Mouse (Mus musculus) kidney, postnatal 0 days (tissue): ENCODE data around the gene Mapk10. TPM values are rescaled to one million over a fixed set of nuclear protein-coding genes. Genes with fewer than 3 reads are reported as not detected.

ENCODE experiments used
- ATAC-seq: fragments of 200-750 bp; cut with Nextera tagmentation; replicated peaks from 2 replicates; pipeline ENCODE4 v1.8.0; 2017; ENCODE audit warnings: low read depth, moderate number of reproducible peaks, moderate TSS enrichment, moderate library complexity; ENCODE audit not compliant: low FRiP score
- DNase-seq: peaks from one replicate; pipeline ENCODE4 v3.0.0-alpha.2; 2016; ENCODE audit warnings: low spot score
- H3K27ac ChIP-seq: fragments of 300-500 bp; sonication (generic); 2 replicates; pipeline ENCODE4 v1.5.1; 2014; ENCODE audit warnings: mild to moderate bottlenecking
- H3K27me3 ChIP-seq: fragments of 300-500 bp; sonication (generic); 2 replicates; pipeline ENCODE4 v1.6.1; 2014; ENCODE audit warnings: low read length, mixed read lengths; ENCODE audit not compliant: insufficient read depth
- H3K36me3 ChIP-seq: fragments of 300-500 bp; sonication (generic); 2 replicates; pipeline ENCODE4 v1.6.1; 2014; ENCODE audit warnings: low read length, mixed read lengths; ENCODE audit not compliant: insufficient read depth
- H3K4me1 ChIP-seq: fragments of 300-500 bp; sonication (generic); replicated peaks from 2 replicates; pipeline ENCODE4 v1.6.1; 2014; ENCODE audit warnings: antibody characterized with exemption, low read length, mixed read lengths; ENCODE audit not compliant: insufficient read depth
- H3K4me2 ChIP-seq: fragments of 300-500 bp; sonication (generic); 2 replicates; pipeline ENCODE4 v1.6.1; 2014; ENCODE audit warnings: mild to moderate bottlenecking, low read length, moderate library complexity, mixed read lengths
- H3K4me3 ChIP-seq: fragments of 300-500 bp; sonication (generic); replicated peaks from 2 replicates; pipeline ENCODE4 v1.5.1; 2014; ENCODE audit warnings: low read depth, low read length
- H3K9ac ChIP-seq: fragments of 300-500 bp; sonication (generic); 2 replicates; pipeline ENCODE4 v1.6.1; 2014; ENCODE audit warnings: low read depth, low read length
- H3K9me3 ChIP-seq: fragments of 300-500 bp; sonication (generic); replicated peaks from 2 replicates; pipeline ENCODE4 v1.6.1; 2016; ENCODE audit warnings: low read length, inconsistent platforms, mixed read lengths
- CTCF ChIP-seq: IDR thresholded peaks from 2 replicates; pipeline ENCODE4 v1.5.1; 2016; ENCODE audit warnings: antibody characterized with exemption, low read depth, mild to moderate bottlenecking, moderate library complexity
- WGBS: fragments of 180-500 bp; shearing (Covaris S2); extraction: QIAGEN DNeasy Blood & Tissue Kit; methylation state at CpG from one replicate; pipeline ENCODE4 v1.1.7; 2014; 5-methylcytosine and 5-hydroxymethylcytosine counted together
- polyA plus RNA-seq: library from polyadenylated mRNA; unstranded; fragments of >200 nt; fragmentation: Nextera tagmentation; extraction: Ambion mirVana; gene quantifications from 2 replicates; pipeline ENCODE4 v1.2.1, GENCODE M21; 2015

Gene Mapk10
- polyA plus RNA-seq, 1 experiment from 2014 or later = 0.41 TPM

- no peak for TF ChIP-seq CTCF
- H3K27me3 ChIP-seq = no peaks in the 10 kb centered on the region
- H3K27ac ChIP-seq = no peak overlapping the region
- no peak overlapping the region for H3K4me3 ChIP-seq
- no peak overlapping the region for H3K9ac ChIP-seq
- 51% methylated on average over 3 of the region's 3 CpGs for WGBS
- H3K36me3 ChIP-seq = no peaks in the 10 kb centered on the region
- no peak for DNase-seq
- no peak for ATAC-seq
- H3K4me2 ChIP-seq = no peak overlapping the region
- no peaks in the 10 kb centered on the region for H3K4me1 ChIP-seq
- no peaks in the 10 kb centered on the region for H3K9me3 ChIP-seq
Measured at GRCm38 (mm10) chr5:103193700-103194099, 17.4 kb downstream of the Mapk10 start.

- ATAC-seq = no peak
- H3K4me3 ChIP-seq = no peak overlapping the region
- no peak for DNase-seq
- H3K36me3 ChIP-seq = no peaks in the 10 kb centered on the region
- TF ChIP-seq CTCF = no peak
- H3K27ac ChIP-seq = no peak overlapping the region
- no peaks in the 10 kb centered on the region for H3K4me1 ChIP-seq
- H3K27me3 ChIP-seq = no peaks in the 10 kb centered on the region
- 38% methylated on average over 4 of the region's 4 CpGs for WGBS
- H3K9me3 ChIP-seq = no peaks in the 10 kb centered on the region
- no peak overlapping the region for H3K4me2 ChIP-seq
- no peak overlapping the region for H3K9ac ChIP-seq
Measured at GRCm38 (mm10) chr5:103191577-103191976, 19.6 kb downstream of the Mapk10 start.

GRCm38 (mm10) chr5:103184256-103184655, 26.9 kb downstream of the Mapk10 start:
- no peaks in the 10 kb centered on the region for H3K36me3 ChIP-seq
- H3K27me3 ChIP-seq = no peaks in the 10 kb centered on the region
- H3K9ac ChIP-seq = no peak overlapping the region
- H3K4me2 ChIP-seq = no peak overlapping the region
- H3K4me1 ChIP-seq = no peaks in the 10 kb centered on the region
- TF ChIP-seq CTCF = no peak
- H3K27ac ChIP-seq = no peak overlapping the region
- DNase-seq (no peak), ATAC-seq (no peak)
- WGBS = 85% methylated on average over 1 of the region's 1 CpGs
- no peak overlapping the region for H3K4me3 ChIP-seq
- no peaks in the 10 kb centered on the region for H3K9me3 ChIP-seq

DNA sequence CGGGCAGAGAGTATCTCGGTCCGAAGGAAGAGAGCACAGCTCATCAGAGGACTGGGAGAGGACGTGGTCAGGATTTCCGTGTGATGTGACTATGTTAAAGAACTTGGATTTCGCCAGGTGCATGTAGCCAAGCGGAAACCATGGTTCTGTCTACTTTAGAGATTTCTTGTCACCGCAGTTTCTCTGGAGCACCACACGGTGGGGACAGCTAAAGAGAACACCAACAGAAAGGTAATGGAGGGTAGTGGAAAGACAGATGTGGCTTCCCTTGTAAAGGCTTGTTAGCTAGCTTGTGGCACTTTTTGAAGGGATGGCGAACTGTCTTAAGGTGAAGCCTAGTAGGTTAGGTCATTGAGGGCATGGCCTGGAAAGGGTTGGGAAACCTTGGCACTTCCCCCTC, 29.5 kb downstream of the Mapk10 start:
- Histone ChIP-seq H3K9ac (no peak overlapping the region), H3K4me1 (no peaks in the 10 kb centered on the region), H3K9me3 (no peaks in the 10 kb centered on the region), H3K36me3 (no peaks in the 10 kb centered on the region), H3K27ac (no peak overlapping the region), H3K4me2 (no peak overlapping the region), H3K4me3 (no peak overlapping the region), H3K27me3 (no peaks in the 10 kb centered on the region)
- DNase-seq (no peak), ATAC-seq (no peak)
- TF ChIP-seq CTCF = no peak
- 91% methylated on average over 10 of the region's 10 CpGs for WGBS

DNA sequence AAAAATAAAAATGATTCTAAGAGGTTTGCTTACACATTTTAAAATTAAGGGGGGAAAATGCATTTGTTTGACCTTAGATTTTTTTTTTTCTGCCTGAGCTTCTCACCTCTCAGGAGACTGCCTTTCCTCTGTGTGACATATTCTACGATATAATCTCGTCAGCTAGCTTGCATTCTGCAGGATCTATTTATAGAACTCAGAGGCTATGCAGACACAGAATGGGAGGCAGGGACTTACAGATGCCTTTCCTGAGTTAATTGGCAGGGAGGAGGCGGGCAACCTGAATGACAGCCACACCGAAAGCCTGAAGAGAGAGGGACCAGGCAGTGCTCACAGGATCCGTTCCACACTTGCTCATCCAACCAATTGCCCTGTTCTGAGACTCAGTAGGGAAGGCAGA, 34.1 kb downstream of the Mapk10 start:
- Histone ChIP-seq H3K9ac (no peak overlapping the region), H3K4me2 (no peak overlapping the region), H3K4me3 (no peak overlapping the region), H3K9me3 (no peaks in the 10 kb centered on the region), H3K4me1 (no peaks in the 10 kb centered on the region), H3K36me3 (no peaks in the 10 kb centered on the region), H3K27me3 (no peaks in the 10 kb centered on the region), H3K27ac (no peak overlapping the region)
- ATAC-seq (no peak), DNase-seq (no peak)
- 39% methylated on average over 5 of the region's 5 CpGs for WGBS
- TF ChIP-seq CTCF = no peak

DNA sequence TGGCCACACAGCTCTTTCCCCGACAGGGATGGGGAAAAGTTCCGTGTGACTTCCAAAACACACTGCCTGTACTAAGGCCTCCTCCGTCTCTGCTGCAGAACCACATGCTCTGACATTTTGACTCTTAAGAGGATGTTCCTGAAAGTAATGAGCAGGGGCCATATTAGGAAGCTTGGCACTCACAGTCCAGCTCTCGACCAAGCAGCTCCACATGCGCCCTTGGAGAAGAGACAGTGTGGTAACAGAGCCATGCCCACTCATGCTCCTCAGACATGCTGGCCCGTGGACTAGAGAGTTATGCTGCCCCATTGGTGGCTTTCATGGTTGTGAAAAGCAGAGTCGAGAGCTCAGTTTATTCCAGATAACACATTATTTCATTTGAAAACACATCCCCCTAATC, 35.1 kb downstream of the Mapk10 start:
- Histone ChIP-seq H3K27ac (no peak overlapping the region), H3K36me3 (no peaks in the 10 kb centered on the region), H3K9me3 (no peaks in the 10 kb centered on the region), H3K4me1 (no peaks in the 10 kb centered on the region), H3K4me2 (no peak overlapping the region), H3K4me3 (no peak overlapping the region), H3K9ac (no peak overlapping the region), H3K27me3 (no peaks in the 10 kb centered on the region)
- no peak for TF ChIP-seq CTCF
- DNase-seq (no peak), ATAC-seq (no peak)
- WGBS = 83% methylated on average over 7 of the region's 7 CpGs

GRCm38 (mm10) chr5:103174607-103175006, 36.5 kb downstream of the Mapk10 start:
- DNase-seq (no peak), ATAC-seq (no peak)
- no peaks in the 10 kb centered on the region for H3K27me3 ChIP-seq
- H3K9me3 ChIP-seq = no peaks in the 10 kb centered on the region
- no peak overlapping the region for H3K9ac ChIP-seq
- WGBS = 75% methylated on average over 7 of the region's 7 CpGs
- no peak overlapping the region for H3K27ac ChIP-seq
- no peaks in the 10 kb centered on the region for H3K4me1 ChIP-seq
- H3K4me2 ChIP-seq = no peak overlapping the region
- no peak for TF ChIP-seq CTCF
- H3K4me3 ChIP-seq = no peak overlapping the region
- H3K36me3 ChIP-seq = no peaks in the 10 kb centered on the region
